Mouse (Mus musculus) frontal cortex, adult 2 months (tissue): ENCODE measurements around the gene Xylb. TPM values are rescaled to one million over a fixed set of nuclear protein-coding genes. Genes with fewer than 3 reads are reported as not detected.

ENCODE experiments used
- polyA plus RNA-seq: library from polyadenylated mRNA; depleted of rRNA; stranded (reverse); fragments of >200 nt; gene quantifications from 2 replicates; pipeline ENCODE4 v1.2.3, GENCODE M21; 2012; rRNA removed

The Xylb gene
- polyA plus RNA-seq, 1 experiment = 7.3 TPM

Other genes starting within 250 kb of the Xylb start
- gene Acaa1b, start 200.3 kb upstream of the Xylb start, polyA plus RNA-seq = 0.80 and 1.7 TPM in 2 replicates
- not detected in 2 replicates for gene Gm47289, start 198.2 kb upstream of the Xylb start, polyA plus RNA-seq
- not detected in 2 replicates for gene Slc22a13, start 148.3 kb upstream of the Xylb start, polyA plus RNA-seq
- gene Oxsr1, start 35.0 kb upstream of the Xylb start, polyA plus RNA-seq = 46.6 and 51.5 TPM in 2 replicates
- gene Acaa1a, start 17.7 kb upstream of the Xylb start, polyA plus RNA-seq = 132 and 141 TPM in 2 replicates
- gene Myd88, start 16.0 kb upstream of the Xylb start, polyA plus RNA-seq = 5.2 and 5.5 TPM in 2 replicates
- gene Slc22a14, start 8.2 kb downstream of the Xylb start, polyA plus RNA-seq = not detected in 2 replicates
- 7.7 and 8.4 TPM in 2 replicates for gene Acvr2b, start 44.7 kb downstream of the Xylb start, polyA plus RNA-seq
- gene Exog, start 87.6 kb downstream of the Xylb start, polyA plus RNA-seq = 13.3 and 13.6 TPM in 2 replicates
- 2.1 and 2.2 TPM in 2 replicates for gene Scn5a, start 221.6 kb downstream of the Xylb start, polyA plus RNA-seq